Mouse (Mus musculus): ENCODE results near the gene Olfr1392.

GRCm38 (mm10) chr11:49244595-49244930, 40.5 kb upstream of the Olfr1392 start:
- TF ChIP-seq TAL1 (IDR thresholded peaks at IDR 0.05; ENCODE audit: low read length) (no peak), GATA1 (IDR thresholded peaks at IDR 0.05; ENCODE audit: low read length) (no peak)

Measured in erythroblast, embryonic 14.5 days (primary cell).